Mouse (Mus musculus) neutrophil, adult 59 days (primary cell): ENCODE data around the gene Exosc1. TPM values are rescaled to one million over a fixed set of nuclear protein-coding genes. Genes with fewer than 3 reads are reported as not detected.

Source experiments
- total RNA-seq, 2 experiments: library from RNA; stranded (reverse); gene quantifications; 1 replicate in 1 of 2; 2 replicates in 1 of 2; pipeline ENCODE4 v1.2.4; 2023

Exosc1 gene
- 10 to 100 TPM; 12.7 to 15.1 TPM for total RNA-seq

DNA sequence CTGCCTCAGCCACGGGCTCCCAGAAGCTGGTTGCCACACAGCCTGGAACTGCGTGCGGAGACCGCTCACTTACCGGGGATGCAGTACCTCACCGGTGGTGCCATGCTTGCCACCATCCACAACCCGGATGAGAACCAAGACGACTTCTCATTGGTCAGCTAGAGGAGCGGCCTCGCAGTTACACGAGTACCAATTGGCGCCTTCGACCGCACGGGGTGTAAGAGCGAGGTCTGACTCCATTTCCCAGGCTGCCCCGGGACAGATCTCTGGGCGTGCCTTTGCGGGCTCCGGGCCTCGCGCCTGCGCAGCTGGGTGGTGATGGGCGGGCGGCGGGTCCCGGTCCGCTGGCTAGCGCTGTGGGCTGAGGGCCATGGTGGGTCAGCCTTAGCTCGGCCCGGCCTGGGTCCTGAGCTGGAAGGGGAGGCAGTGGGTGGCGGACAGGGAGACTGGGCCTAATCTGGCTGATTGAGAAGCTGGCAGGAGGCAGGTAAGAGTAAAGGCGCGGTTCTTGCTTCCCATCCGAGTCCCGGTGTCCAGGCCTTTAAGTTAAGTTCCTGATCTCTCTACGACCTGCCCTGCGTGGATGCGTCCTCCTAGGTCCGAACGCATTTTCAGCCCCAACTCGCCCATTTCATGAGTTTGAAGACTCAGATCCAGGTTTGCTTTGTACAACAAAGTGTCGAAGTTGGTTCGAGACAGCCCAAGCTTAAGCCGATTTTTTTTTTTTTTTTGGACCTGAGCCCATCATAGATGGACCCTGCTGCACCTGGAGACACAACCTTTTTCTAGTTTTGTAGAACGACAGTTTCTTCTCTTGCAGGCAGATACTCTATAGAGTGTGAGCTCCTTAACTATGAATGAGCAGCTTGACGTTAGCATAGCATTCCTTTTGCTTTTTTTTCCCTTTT lies at the start of gene Exosc1, which contains the start of gene Zdhhc16:
Exosc1 (minus strand) TSS at position 245 of the 908 bp plus-strand sequence.
Zdhhc16 (plus strand) TSS at position 302 of the 908 bp plus-strand sequence.

DNA sequence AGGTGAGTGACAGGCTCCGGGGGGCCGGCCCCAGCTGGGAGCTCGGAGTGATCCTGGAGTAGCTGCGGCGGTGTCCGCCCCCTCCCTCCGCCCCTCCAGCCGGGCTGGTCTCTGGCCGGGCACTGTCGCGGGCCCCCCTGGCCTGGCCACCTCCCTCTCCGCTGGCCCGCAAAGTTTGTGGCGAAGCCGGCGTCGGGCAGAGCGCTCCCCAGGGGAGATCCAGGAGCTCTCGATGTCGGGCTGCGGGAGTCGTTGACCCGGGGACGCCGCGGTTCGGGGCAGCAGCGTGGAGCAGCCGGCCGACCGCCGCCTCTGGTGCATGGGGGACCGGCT lies 48.3 kb upstream of the Exosc1 start, which contains the start of gene Ubtd1:
Ubtd1 (plus strand) TSS at position 169 of the 333 bp plus-strand sequence.

GRCm38 (mm10) chr19:41980819-41981594 lies 47.8 kb upstream of the Exosc1 start, which contains the start of gene Mms19:
Gene Mms19, minus strand, starts transcription at chr19:41981157.

DNA sequence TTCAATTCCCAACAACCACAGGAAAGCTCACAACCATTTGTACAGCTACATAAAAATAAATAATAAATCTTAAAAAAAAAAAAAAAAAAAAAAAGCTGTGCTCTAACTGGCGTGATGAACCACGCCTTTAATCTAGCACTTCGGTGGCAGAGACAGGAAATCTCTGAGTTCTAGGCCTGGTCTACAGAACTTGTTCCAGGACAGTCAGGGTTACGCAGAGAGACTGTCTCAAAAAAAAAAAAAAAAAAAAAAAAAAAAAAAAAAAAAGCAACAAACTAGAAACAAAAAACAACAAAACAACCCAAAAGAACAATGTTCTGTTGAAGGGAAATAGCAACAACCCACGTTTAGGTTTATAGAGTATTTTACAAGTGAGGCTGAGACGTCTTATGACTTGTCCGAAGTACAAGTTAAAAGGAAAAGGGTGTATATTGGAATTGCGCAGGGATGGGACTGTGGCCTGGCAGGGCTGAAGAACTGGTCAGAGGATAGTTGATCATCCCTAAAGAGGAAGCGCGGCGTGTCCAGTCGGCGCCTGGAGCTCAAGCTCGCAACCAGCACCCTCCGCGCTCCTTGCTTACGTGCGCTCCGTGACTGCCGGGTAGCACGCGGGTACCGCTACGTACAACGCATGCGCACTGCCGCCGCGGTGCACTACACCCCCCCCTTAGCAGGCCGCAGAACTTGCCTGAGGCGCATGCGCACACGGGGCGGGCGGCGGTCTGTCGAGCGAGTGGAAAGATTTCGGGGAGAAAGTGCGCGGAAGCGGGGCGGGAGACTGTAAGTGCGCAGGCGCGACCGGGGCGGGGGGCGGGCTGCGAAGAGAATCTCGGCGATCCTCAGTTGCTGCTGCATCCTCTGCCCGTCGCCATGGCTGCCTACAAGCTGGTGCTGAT lies 21.8 kb downstream of the Exosc1 start, which contains the start of gene Pgam1:
Pgam1 (plus strand) TSS at position 746 of the 896 bp plus-strand sequence.

GRCm38 (mm10) chr19:41895460-41896318 lies 37.5 kb downstream of the Exosc1 start, which contains the start of gene Rrp12:
Gene Rrp12, minus strand, starts transcription at chr19:41896173.

Other genes starting within 250 kb of the Exosc1 start
- gene Slit1, start 189.8 kb downstream of the Exosc1 start, total RNA-seq, result under 1 TPM; 0.31 to 0.44 TPM
- 10 to 100 TPM; 55.5 to 56.3 TPM for gene Arhgap19, start 131.4 kb downstream of the Exosc1 start, total RNA-seq
- gene Frat1, start 103.5 kb downstream of the Exosc1 start, total RNA-seq, result 10 to 100 TPM; 28.8 to 35.0 TPM
- gene Frat2, start 85.3 kb downstream of the Exosc1 start, total RNA-seq, result 10 to 100 TPM; 47.9 to 48.6 TPM
- 10 to 100 TPM; 11.7 to 12.0 TPM for gene Rrp12, start 37.2 kb downstream of the Exosc1 start, total RNA-seq
- 100 to 1,000 TPM; 335 to 350 TPM for gene Pgam1, start 21.5 kb downstream of the Exosc1 start, total RNA-seq
- 10 to 100 TPM; 31.4 to 34.2 TPM for gene Zdhhc16, start 57 bp upstream of the Exosc1 start, total RNA-seq
- 10 to 100 TPM; 33.8 to 41.6 TPM for gene Mms19, start 47.7 kb upstream of the Exosc1 start, total RNA-seq
- 10 to 100 TPM; 32.2 to 38.0 TPM for gene Ubtd1, start 48.3 kb upstream of the Exosc1 start, total RNA-seq
- gene Ankrd2, start 102.6 kb upstream of the Exosc1 start, total RNA-seq, result under 1 TPM in 1 of 2 experiments, not detected in 1; 0.33 TPM
- gene Hoga1, start 112.2 kb upstream of the Exosc1 start, total RNA-seq, result not detected
- not detected for gene 4933411K16Rik, start 118.8 kb upstream of the Exosc1 start, total RNA-seq
- not detected for gene Morn4, start 152.9 kb upstream of the Exosc1 start, total RNA-seq
- 10 to 100 TPM; 37.7 to 39.8 TPM for gene Pi4k2a, start 157.0 kb upstream of the Exosc1 start, total RNA-seq
- 1 to 10 TPM in 1 of 2 experiments, under 1 TPM in 1; 0.99 to 1.3 TPM for gene Avpi1, start 195.6 kb upstream of the Exosc1 start, total RNA-seq
- 10 to 100 TPM; 14.1 to 15.0 TPM for gene Marveld1, start 214.0 kb upstream of the Exosc1 start, total RNA-seq
- gene Zfyve27, start 230.5 kb upstream of the Exosc1 start, total RNA-seq, result 10 to 100 TPM; 74.3 to 87.5 TPM